Comparison of ENCODE assay signal across 12 mouse cellular contexts in genomic region chr5:34932458-34932806, GRCm38 (mm10). TPM values are rescaled to one million over a fixed set of nuclear protein-coding genes. Genes with fewer than 3 reads are reported as not detected.
DNase-seq lines count a peak whose midpoint lies in the region; ATAC-seq and TF ChIP-seq lines count a peak whose summit lies in the region.
"Had no signal": no experiment of that assay in that cellular context is flagged by ENCODE, and none has a peak within 500 bp of the region (broad histone marks: within the 10 kb centered on the region; RNA-seq: fewer than 3 reads in every experiment).

No protein-coding gene starts in this region.

- intact Hi-C loops in gastrocnemius, adult 2 months (cut with DNase I) = no loop called here

- H3K27me3 ChIP-seq in heart, embryonic 15.5 days = no peaks in the 10 kb centered on the region

- H3K4me2 ChIP-seq in heart, embryonic 15.5 days = no peak overlapping the region

- no peak for ATAC-seq in heart, embryonic 15.5 days (replicated peaks; ENCODE audit: insufficient number of reproducible peaks, insufficient read depth, low FRiP score, low read depth)

- H3K4me1 ChIP-seq in heart, embryonic 15.5 days (replicated peaks) = peaks cover 17% of the 10 kb centered on the region

- no peak overlapping the region for H3K4me3 ChIP-seq in gastrocnemius, adult 2 months
- no peak overlapping the region for H3K4me3 ChIP-seq in heart, embryonic 15.5 days

- no peak for TF ChIP-seq POLR2A in brain, embryonic 14.5 days (IDR thresholded peaks at IDR 0.05; ENCODE audit: borderline replicate concordance, extremely low read depth, insufficient read depth, insufficient read length, poor library complexity, severe bottlenecking)

- DNase-seq in gastrocnemius, adult 2 months = no peak
- no peak for DNase-seq in gastrocnemius, adult 8-10 months (ENCODE audit: low spot score in 2 of 2)
- DNase-seq in brain, embryonic 14.5 days (ENCODE audit: low read depth) = peak; percentile 24
- peak; percentile 37 to 74 for DNase-seq in lung, adult 18-20 months
- no peak for DNase-seq in cerebellum, postnatal 10 days
- DNase-seq in frontal cortex, adult 2 months (ENCODE audit: extremely low spot score in 1 of 2, low spot score in 1 of 2) = no peak
- no peak for DNase-seq in urinary bladder, postnatal 36 days (ENCODE audit: low spot score in 2 of 2)
- DNase-seq: cerebellum, adult 11-12 months; gastrocnemius, postnatal 36 days; right cerebral cortex, postnatal 4 days had no signal

- no peak overlapping the region for H3K9ac ChIP-seq in heart, embryonic 15.5 days

- H3K27ac ChIP-seq in gastrocnemius, adult 2 months = peak overlapping the region; percentile 76
- H3K27ac ChIP-seq in heart, embryonic 15.5 days = peak overlapping the region; percentile 75
- H3K27ac ChIP-seq: macrophage had no signal

- no peak for TF ChIP-seq CTCF in gastrocnemius, adult 2 months (IDR thresholded peaks at IDR 0.05)
- TF ChIP-seq CTCF in brain, embryonic 14.5 days (IDR thresholded peaks at IDR 0.05; ENCODE audit: borderline replicate concordance, extremely low read depth, insufficient read depth, insufficient read length) = no peak

- H3K36me3 ChIP-seq in heart, embryonic 15.5 days = no peaks in the 10 kb centered on the region

- no peaks in the 10 kb centered on the region for H3K9me3 ChIP-seq in heart, embryonic 15.5 days (replicated peaks)

- WGBS in heart, embryonic 15.5 days = 59% methylated on average over 4 of the region's 4 CpGs

RNA-seq across cellular contexts. Expression of gene Rgs12, which starts 16.8 kb away (rescaled TPM):
- total RNA-seq in gastrocnemius, adult 2 months (2021) = 1 to 10 TPM; 2.2 to 3.0 TPM
- total RNA-seq in gastrocnemius, adult 8-10 months (2022) = 1 to 10 TPM; 1.8 to 2.6 (median 2.2) TPM
- polyA plus RNA-seq in brain, embryonic 14.5 days (2012; rRNA removed) = 58.7 and 60.9 TPM in 2 replicates
- 28.7 and 35.0 TPM in 2 replicates for polyA plus RNA-seq in heart, embryonic 15.5 days (2015; fragmentation: Nextera tagmentation; extraction: Ambion mirVana)
- 58.1 and 62.0 TPM in 2 replicates for polyA plus RNA-seq in frontal cortex, adult 2 months (2012; rRNA removed)

RNA-seq across cellular contexts. Expression of gene Msantd1, which starts 24.6 kb away (rescaled TPM):
- 1 to 10 TPM in 1 of 2 experiments, under 1 TPM in 1; 0.33 to 1.1 TPM for total RNA-seq in gastrocnemius, adult 2 months (2021)
- total RNA-seq in gastrocnemius, adult 8-10 months (2022) = under 1 TPM; 0.10 to 0.56 (median 0.20) TPM
- 8.2 and 9.0 TPM in 2 replicates for polyA plus RNA-seq in brain, embryonic 14.5 days (2012; rRNA removed)
- 0.27 TPM in 1 of 2 replicates, not detected in the other for polyA plus RNA-seq in heart, embryonic 15.5 days (2015; fragmentation: Nextera tagmentation; extraction: Ambion mirVana)
- 8.1 and 9.0 TPM in 2 replicates for polyA plus RNA-seq in frontal cortex, adult 2 months (2012; rRNA removed)

Comparison
In these comparisons a context has a peak if more than half of its experiments do, and no peak if none do; other contexts are left out.
1. DNase-seq: peak in brain, embryonic 14.5 days (single experiment) and lung, adult 18-20 months (2 of 2); none in gastrocnemius, adult 2 months (single experiment), gastrocnemius, adult 8-10 months (0 of 2), cerebellum, postnatal 10 days (0 of 2), frontal cortex, adult 2 months (0 of 2) and urinary bladder, postnatal 36 days (0 of 2).